Mouse (Mus musculus): ENCODE data around the gene Bcap29.
"Not testable (repeated sequence)": the region's sequence is repeated elsewhere in the genome, so short reads cannot be mapped to it uniquely, and the experiment has no call there.

Gene Bcap29

DNA sequence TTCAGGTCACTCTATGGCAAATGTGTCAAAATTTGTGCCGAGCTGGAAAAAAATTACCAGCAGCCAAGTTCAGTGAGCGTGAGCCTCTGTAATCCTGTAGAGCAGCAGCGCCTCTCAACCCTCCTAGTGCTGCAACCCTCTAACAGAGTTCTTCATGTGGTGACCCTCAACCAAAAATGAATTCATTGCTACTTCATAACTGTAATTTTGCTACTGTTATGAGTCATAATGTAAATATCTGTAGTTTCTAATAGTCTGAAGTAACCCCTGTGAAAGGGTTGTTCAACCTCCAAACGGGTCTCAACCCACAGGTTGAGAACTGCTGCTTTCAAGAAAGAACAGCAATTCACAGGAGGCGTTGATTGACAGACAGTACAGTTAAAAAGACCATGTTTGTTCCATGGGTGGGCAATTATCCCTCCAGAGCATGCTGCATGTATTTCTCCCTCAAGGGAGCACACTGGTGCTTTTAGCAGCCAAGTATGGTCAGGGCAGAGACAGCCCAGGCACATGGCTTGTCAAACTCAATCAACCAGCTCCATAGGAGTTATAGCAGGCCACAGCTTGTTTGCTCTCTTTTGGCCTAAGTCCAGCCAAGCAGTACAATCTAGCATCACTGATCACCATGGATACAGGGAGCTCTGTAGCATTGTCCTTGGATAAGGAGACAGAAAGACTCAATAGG, 53.7 kb downstream of the Bcap29 start:
- DNase-seq (ENCODE audit: extremely low read depth, insufficient read length, low spot score) = no peak

DNA sequence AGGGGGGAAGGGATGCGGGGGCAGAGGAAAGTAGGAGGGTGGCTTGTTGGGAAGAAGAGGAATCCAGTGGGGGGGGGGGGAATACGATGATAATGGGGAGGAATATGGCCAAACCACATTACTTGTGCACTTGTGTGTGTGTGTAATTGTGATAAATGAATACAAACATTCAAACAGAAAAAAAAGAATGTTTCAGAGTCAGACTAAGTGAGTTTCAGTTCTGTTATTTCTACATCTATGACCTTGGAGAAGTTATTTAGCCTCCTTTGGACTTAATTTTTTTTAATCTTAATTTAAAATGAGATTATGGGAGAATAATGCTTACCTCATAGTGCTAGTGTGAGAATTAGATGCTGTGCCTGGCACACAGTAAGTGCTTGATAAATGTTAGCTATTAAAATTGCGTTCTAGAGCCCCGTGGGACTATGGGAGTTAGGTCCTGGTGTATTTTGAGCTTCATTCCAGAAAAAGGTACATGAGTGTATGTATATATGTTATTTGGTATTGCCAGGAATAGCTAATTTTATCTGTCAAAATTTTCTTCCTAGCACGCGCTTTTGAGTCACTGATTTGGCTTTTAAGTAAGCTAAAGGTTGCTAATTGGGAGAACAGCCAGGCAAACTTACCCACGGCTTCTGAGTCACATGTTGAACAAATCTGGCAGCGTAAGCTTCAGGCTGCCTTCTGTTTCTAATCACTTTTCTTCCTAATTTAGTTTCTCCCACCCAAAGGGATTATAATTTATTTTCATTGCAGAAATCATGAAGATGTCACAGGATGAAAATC, 55.6 kb downstream of the Bcap29 start:
- no peak for DNase-seq (ENCODE audit: extremely low read depth, insufficient read length, low spot score)

DNA sequence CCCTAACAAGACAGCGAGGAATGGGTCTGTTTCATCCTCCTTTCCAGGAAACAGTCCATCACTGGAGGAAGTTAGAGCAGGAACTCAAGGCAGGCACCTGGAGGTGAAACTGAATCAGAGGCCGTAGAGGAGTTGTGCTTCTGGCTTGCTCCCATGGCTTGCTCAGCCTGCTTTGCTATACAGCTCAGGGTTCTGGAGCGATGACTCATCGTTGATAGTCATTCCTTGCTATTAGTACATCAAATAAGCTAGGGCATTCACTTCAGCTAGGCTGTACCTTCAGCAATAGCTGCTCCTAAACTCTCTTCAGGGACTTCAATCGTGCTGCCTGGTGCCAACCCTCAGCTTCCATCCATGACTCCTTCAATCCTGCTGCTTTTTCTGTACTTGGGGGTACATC, 60.0 kb downstream of the Bcap29 start:
- DNase-seq (ENCODE audit: extremely low read depth, insufficient read length, low spot score) = peak; percentile 41

DNA sequence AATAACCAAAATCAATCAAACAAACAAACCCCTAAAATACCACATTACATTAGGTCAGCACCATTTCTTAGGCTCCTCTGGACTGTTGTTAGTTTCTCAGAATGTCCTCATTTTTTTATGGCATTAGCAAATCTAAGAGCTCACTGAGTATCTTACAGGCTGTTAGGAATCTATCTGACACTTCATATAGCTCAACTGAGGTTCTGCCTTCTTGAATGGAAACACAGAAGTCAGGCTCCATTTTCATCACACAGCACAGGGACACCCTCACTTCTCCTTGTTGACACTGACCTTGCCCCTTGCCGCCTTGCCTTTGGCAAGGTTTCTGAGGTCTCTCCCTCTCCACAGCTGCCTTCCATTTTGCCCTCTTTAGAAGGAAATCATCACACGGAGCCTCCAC, 64.7 kb downstream of the Bcap29 start:
- no peak for DNase-seq (ENCODE audit: extremely low read depth, insufficient read length, low spot score)

DNA sequence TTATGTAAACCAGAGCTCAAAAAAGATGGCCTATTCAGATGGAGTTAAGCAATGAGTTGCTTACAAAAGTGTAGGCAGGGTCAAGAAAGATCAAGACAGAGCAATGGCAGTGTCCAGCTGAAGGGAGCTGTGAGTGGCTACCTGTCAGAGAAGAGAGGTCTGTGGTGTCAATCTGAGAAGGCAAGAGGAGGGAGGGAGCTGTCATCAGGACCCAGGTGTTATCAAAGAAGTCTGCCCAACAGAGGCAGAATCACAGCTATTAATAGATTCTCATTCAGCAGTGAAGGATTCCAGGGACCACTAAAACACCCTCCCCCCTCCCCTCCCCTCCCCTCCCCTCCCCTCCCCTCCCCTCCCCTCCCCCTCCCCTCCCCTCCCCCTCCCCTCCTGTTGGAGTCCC, 65.8 kb downstream of the Bcap29 start:
- DNase-seq (ENCODE audit: extremely low read depth, insufficient read length, low spot score) = no peak

DNA sequence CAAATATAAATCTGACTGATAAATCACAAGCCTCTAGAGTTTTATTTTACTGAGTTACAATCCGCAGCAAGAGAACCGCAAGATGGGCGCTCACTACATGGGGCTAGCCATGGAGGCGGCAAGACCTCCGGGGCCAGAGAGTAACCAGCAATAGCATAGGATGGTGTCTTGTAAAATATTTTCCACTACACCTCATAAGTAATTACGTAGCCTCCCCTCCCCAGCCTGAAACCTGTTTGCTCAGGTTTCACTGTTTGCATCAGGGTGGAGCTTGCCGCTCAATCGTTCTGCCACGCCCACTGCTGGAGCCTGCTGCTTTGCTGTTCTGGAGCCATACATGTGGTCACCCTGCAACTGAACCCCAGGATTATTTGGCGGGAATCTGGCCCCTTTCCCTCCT, 66.9 kb downstream of the Bcap29 start:
- DNase-seq (ENCODE audit: extremely low read depth, insufficient read length, low spot score) = not testable (repeated sequence)

DNA sequence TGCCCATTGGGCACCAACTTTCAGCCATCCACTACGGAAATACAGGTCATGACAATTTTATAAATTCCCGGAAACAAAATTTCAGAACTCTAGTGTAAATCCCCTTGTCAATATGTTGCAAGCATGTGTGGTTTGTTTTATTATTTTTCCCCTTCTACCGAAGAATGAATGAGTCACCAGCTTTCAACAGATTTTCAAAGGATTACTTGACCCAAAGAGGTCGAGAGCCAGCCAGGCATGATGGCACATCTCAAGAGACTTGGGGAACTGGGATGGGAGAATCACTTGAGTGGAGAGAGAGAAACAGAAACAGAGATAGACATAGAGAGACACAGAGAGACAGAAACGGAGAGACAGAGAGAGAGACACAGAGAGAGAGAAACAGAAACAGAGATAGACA, 73.7 kb downstream of the Bcap29 start:
- DNase-seq (ENCODE audit: extremely low read depth, insufficient read length, low spot score) = peak; percentile 31

- DNase-seq (ENCODE audit: extremely low read depth, insufficient read length, low spot score) = no peak
These were observed 74.5 kb downstream of the Bcap29 start for GRCm38 (mm10) chr12:31560002-31560401.

DNA sequence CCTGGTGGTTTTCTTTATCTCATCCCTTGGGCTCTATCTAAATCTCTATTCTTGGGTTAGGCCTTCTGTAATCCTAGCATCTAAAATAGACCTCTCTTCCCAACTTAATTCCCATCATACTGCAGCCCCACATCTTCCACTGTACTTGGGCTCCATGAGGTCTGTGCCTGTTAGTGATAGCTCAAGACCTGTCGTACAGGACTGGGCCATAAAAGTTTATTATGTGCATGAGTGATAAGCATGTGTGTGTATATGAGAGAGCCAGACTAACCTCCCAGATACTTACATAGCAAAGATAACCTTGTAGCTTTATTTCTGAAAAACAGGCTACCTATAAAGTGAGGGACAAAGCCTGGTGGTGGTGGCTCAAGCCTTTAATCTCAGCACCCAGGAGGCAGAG, 80.1 kb downstream of the Bcap29 start:
- DNase-seq (ENCODE audit: extremely low read depth, insufficient read length, low spot score) = no peak

GRCm38 (mm10) chr12:31551252-31551651, 83.2 kb downstream of the Bcap29 start:
- DNase-seq (ENCODE audit: extremely low read depth, insufficient read length, low spot score) = no peak

- no peak for DNase-seq (ENCODE audit: extremely low read depth, insufficient read length, low spot score)
These were observed 88.4 kb downstream of the Bcap29 start for GRCm38 (mm10) chr12:31546061-31546460.

- no peak for DNase-seq (ENCODE audit: extremely low read depth, insufficient read length, low spot score)
These were observed 89.2 kb downstream of the Bcap29 start for GRCm38 (mm10) chr12:31545219-31545618.

DNA sequence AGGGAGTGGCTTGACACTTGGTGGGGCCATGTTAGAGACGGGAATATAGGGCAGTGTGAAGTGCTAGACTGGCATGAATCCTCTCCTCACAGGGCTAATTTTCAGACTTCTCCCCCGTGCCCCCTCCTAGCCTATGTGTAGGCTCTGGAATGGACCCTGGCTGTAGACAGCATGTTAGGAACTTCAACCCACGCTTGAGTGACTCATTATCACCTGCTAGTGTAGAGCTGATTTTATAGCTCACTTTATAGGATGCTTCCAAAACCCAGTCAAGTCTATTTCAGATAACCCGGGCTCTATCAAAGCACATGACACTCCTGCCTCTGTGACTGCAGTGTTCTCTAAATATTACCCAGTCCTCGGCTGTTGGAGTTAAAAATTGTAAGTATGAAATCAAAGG, 92.9 kb downstream of the Bcap29 start:
- no peak for DNase-seq (ENCODE audit: extremely low read depth, insufficient read length, low spot score)
